Mouse (Mus musculus): ENCODE data around the gene Tnf. TPM values are rescaled to one million over a fixed set of nuclear protein-coding genes. Genes with fewer than 3 reads are reported as not detected.

Gene Tnf
- polyA plus RNA-seq, 1 experiment from 2014 or later = not detected

- no peak overlapping the region for H3K9ac ChIP-seq (replicated peaks; ENCODE audit: low read depth, low read length)
- no peak for ATAC-seq (ENCODE audit: low read depth)
- no peak overlapping the region for H3K4me3 ChIP-seq (ENCODE audit: low read depth, low read length)
- no peaks in the 10 kb centered on the region for H3K9me3 ChIP-seq (ENCODE audit: control insufficient read depth, low read length)
- peaks cover 11% of the 10 kb centered on the region; the same call in 1 of the 2 replicates for H3K4me1 ChIP-seq (ENCODE audit: control insufficient read depth, insufficient read depth, low read length)
- WGBS = 93% methylated on average over 8 of the region's 8 CpGs
- peaks cover 92% of the 10 kb centered on the region for H3K36me3 ChIP-seq (ENCODE audit: control insufficient read depth, insufficient read depth, low read length)
- H3K27ac ChIP-seq (ENCODE audit: low read depth, low read length) = no peak overlapping the region
- no peaks in the 10 kb centered on the region for H3K27me3 ChIP-seq (ENCODE audit: control insufficient read depth, insufficient read depth, low read length)
- no peak overlapping the region for H3K4me2 ChIP-seq (ENCODE audit: low read depth, low read length)
These were observed 44.1 kb downstream of the Tnf start for GRCm38 (mm10) chr17:35157661-35158175.

DNA sequence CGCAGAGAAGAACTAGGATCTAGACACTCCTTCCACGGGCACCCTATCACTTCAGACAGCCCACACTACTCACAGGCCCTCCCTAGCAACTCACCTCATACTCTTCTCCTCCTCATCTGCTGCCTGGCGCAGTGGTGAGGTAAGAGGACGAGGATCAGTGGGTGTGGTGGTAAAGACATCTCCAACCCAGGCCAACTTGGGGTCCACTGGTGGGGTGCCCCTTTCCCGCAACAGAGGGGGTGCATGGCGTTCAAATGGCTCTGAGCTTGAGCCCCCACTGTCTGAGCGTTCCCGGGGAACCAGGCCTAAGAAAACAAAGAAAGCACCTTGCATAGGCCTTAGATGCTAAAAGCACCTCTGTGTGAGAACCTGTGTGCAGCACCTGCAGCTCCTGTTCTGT is 44.6 kb downstream of the Tnf start:
- ATAC-seq (ENCODE audit: low read depth) = no peak
- Histone ChIP-seq H3K4me3 (ENCODE audit: low read depth, low read length) (no peak overlapping the region), H3K27me3 (ENCODE audit: control insufficient read depth, insufficient read depth, low read length) (no peaks in the 10 kb centered on the region), H3K9ac (replicated peaks; ENCODE audit: low read depth, low read length) (no peak overlapping the region), H3K27ac (ENCODE audit: low read depth, low read length) (no peak overlapping the region), H3K36me3 (ENCODE audit: control insufficient read depth, insufficient read depth, low read length) (peaks cover 97% of the 10 kb centered on the region), H3K4me2 (ENCODE audit: low read depth, low read length) (no peak overlapping the region), H3K9me3 (ENCODE audit: control insufficient read depth, low read length) (no peaks in the 10 kb centered on the region), H3K4me1 (ENCODE audit: control insufficient read depth, insufficient read depth, low read length) (peaks cover 7% of the 10 kb centered on the region; the same call in 1 of the 2 replicates)
- 94% methylated on average over 8 of the region's 8 CpGs for WGBS

- Histone ChIP-seq H3K36me3 (ENCODE audit: control insufficient read depth, insufficient read depth, low read length) (peaks cover 100% of the 10 kb centered on the region), H3K9me3 (ENCODE audit: control insufficient read depth, low read length) (no peaks in the 10 kb centered on the region), H3K9ac (replicated peaks; ENCODE audit: low read depth, low read length) (no peak overlapping the region), H3K27ac (ENCODE audit: low read depth, low read length) (no peak overlapping the region), H3K4me3 (ENCODE audit: low read depth, low read length) (no peak overlapping the region), H3K4me1 (ENCODE audit: control insufficient read depth, insufficient read depth, low read length) (peaks cover under 1% of the 10 kb centered on the region; the same call in 1 of the 2 replicates), H3K27me3 (ENCODE audit: control insufficient read depth, insufficient read depth, low read length) (no peaks in the 10 kb centered on the region), H3K4me2 (ENCODE audit: low read depth, low read length) (no peak overlapping the region)
- ATAC-seq (ENCODE audit: low read depth) = no peak
- 92% methylated on average over 33 of the region's 33 CpGs for whole genome bisulfite sequencing
These were observed 45.2 kb downstream of the Tnf start for GRCm38 (mm10) chr17:35156461-35157200.

DNA sequence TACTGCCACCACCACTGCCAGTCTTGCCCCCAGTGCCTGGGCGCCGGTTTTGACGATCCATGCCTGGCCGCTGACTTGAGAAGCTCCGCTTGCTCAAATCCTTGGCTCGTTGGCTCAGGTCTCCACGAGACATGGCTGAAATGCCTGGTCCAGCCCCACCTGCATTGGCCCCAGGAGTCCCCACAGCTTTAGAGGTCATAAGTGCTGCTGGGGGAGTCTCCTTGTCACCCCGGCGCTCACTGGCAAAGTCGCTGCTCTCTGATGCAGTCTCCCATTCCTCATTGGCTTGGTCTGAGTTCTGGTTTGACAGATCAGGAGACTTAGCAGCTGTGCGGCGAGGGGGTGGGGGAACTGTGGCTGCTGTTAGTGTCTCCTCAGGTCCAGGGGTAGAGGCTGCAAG is 46.4 kb downstream of the Tnf start:
- Histone ChIP-seq H3K27ac (ENCODE audit: low read depth, low read length) (no peak overlapping the region), H3K9ac (replicated peaks; ENCODE audit: low read depth, low read length) (no peak overlapping the region), H3K4me2 (ENCODE audit: low read depth, low read length) (no peak overlapping the region), H3K4me3 (ENCODE audit: low read depth, low read length) (no peak overlapping the region), H3K36me3 (ENCODE audit: control insufficient read depth, insufficient read depth, low read length) (peaks cover 98% of the 10 kb centered on the region), H3K4me1 (ENCODE audit: control insufficient read depth, insufficient read depth, low read length) (no peaks in the 10 kb centered on the region), H3K9me3 (ENCODE audit: control insufficient read depth, low read length) (no peaks in the 10 kb centered on the region), H3K27me3 (ENCODE audit: control insufficient read depth, insufficient read depth, low read length) (no peaks in the 10 kb centered on the region)
- no peak for ATAC-seq (ENCODE audit: low read depth)
- WGBS = 93% methylated on average over 12 of the region's 12 CpGs

DNA sequence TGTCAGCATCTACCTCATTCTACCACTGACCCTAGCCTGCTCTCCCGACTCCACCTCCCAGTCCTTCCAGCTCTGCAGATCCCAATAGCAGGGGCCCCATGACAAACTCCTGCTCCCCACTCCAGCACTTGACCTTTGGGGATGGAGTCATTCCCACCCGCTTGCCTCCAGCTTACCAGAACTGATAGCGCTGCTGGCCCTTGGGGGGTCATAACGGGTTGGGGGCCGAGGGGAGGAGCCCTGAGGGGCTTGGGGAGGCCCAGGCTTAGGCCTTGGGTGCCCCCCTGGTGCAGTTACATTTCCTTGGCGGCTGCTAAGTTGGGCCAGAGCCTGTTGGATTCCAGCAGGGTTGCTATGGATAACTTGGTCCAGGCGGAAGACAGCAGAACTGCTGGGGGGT is 47.2 kb downstream of the Tnf start:
- Histone ChIP-seq H3K9ac (replicated peaks; ENCODE audit: low read depth, low read length) (no peak overlapping the region), H3K4me2 (ENCODE audit: low read depth, low read length) (no peak overlapping the region), H3K4me3 (ENCODE audit: low read depth, low read length) (no peak overlapping the region), H3K9me3 (ENCODE audit: control insufficient read depth, low read length) (no peaks in the 10 kb centered on the region), H3K36me3 (ENCODE audit: control insufficient read depth, insufficient read depth, low read length) (peaks cover 98% of the 10 kb centered on the region), H3K27ac (ENCODE audit: low read depth, low read length) (no peak overlapping the region), H3K4me1 (ENCODE audit: control insufficient read depth, insufficient read depth, low read length) (no peaks in the 10 kb centered on the region), H3K27me3 (ENCODE audit: control insufficient read depth, insufficient read depth, low read length) (no peaks in the 10 kb centered on the region)
- WGBS = 79% methylated on average over 7 of the region's 7 CpGs
- ATAC-seq (ENCODE audit: low read depth) = no peak

- ATAC-seq (ENCODE audit: low read depth) = no peak
- no peaks in the 10 kb centered on the region for H3K4me1 ChIP-seq (ENCODE audit: control insufficient read depth, insufficient read depth, low read length)
- 97% methylated on average over 4 of the region's 4 CpGs for WGBS
- H3K36me3 ChIP-seq (ENCODE audit: control insufficient read depth, insufficient read depth, low read length) = peaks cover 98% of the 10 kb centered on the region
- H3K27ac ChIP-seq (ENCODE audit: low read depth, low read length) = no peak overlapping the region
- no peaks in the 10 kb centered on the region for H3K27me3 ChIP-seq (ENCODE audit: control insufficient read depth, insufficient read depth, low read length)
- no peaks in the 10 kb centered on the region for H3K9me3 ChIP-seq (ENCODE audit: control insufficient read depth, low read length)
- H3K4me3 ChIP-seq (ENCODE audit: low read depth, low read length) = no peak overlapping the region
- no peak overlapping the region for H3K4me2 ChIP-seq (ENCODE audit: low read depth, low read length)
- no peak overlapping the region for H3K9ac ChIP-seq (replicated peaks; ENCODE audit: low read depth, low read length)
These were observed 47.9 kb downstream of the Tnf start for GRCm38 (mm10) chr17:35153931-35154330.

GRCm38 (mm10) chr17:35153077-35153476 is 48.7 kb downstream of the Tnf start:
- Histone ChIP-seq H3K27ac (ENCODE audit: low read depth, low read length) (no peak overlapping the region), H3K4me1 (ENCODE audit: control insufficient read depth, insufficient read depth, low read length) (no peaks in the 10 kb centered on the region), H3K4me2 (ENCODE audit: low read depth, low read length) (no peak overlapping the region), H3K4me3 (ENCODE audit: low read depth, low read length) (no peak overlapping the region), H3K27me3 (ENCODE audit: control insufficient read depth, insufficient read depth, low read length) (no peaks in the 10 kb centered on the region), H3K36me3 (ENCODE audit: control insufficient read depth, insufficient read depth, low read length) (peaks cover 97% of the 10 kb centered on the region), H3K9ac (replicated peaks; ENCODE audit: low read depth, low read length) (no peak overlapping the region), H3K9me3 (ENCODE audit: control insufficient read depth, low read length) (no peaks in the 10 kb centered on the region)
- ATAC-seq (ENCODE audit: low read depth) = no peak
- whole genome bisulfite sequencing = 95% methylated on average over 9 of the region's 9 CpGs

DNA sequence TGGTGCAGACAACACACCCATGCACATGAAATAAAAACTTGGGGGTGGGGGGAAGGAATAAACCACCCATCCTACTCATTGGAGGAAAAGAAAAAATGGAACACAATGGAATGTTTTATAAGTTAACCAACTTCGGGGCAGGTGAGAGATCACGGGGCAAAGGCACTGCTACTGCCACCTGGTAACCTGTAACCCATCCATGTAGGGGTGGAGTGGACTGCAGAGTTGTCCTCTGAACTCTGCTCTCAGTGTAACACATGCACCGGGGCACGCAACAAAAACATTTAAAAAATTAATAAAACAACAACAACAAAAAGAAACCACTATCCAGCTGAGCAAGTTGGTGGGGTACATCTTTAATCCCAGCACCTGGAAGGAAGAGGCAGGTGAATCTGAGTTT is 49.7 kb downstream of the Tnf start:
- Histone ChIP-seq H3K4me3 (ENCODE audit: low read depth, low read length) (no peak overlapping the region), H3K27me3 (ENCODE audit: control insufficient read depth, insufficient read depth, low read length) (no peaks in the 10 kb centered on the region), H3K27ac (ENCODE audit: low read depth, low read length) (no peak overlapping the region), H3K9me3 (ENCODE audit: control insufficient read depth, low read length) (no peaks in the 10 kb centered on the region), H3K36me3 (ENCODE audit: control insufficient read depth, insufficient read depth, low read length) (peaks cover 95% of the 10 kb centered on the region), H3K9ac (replicated peaks; ENCODE audit: low read depth, low read length) (no peak overlapping the region), H3K4me1 (ENCODE audit: control insufficient read depth, insufficient read depth, low read length) (no peaks in the 10 kb centered on the region), H3K4me2 (ENCODE audit: low read depth, low read length) (no peak overlapping the region)
- WGBS = 96% methylated on average over 4 of the region's 4 CpGs
- ATAC-seq (ENCODE audit: low read depth) = no peak
